Mouse (Mus musculus) adrenal gland, adult (tissue): ENCODE measurements at regions not wholly inside any gene's neighbourhood (a gene's known extent, or its start where the extent isn't known, plus 50 kb on each side); places are given as distances from the start of the nearest gene placed in this dataset.

ENCODE experiments used
- DNase-seq, 2 experiments: peaks; one replicate each; pipeline ENCODE4 v3.0.0; 2022 to 2023; ENCODE audit warnings: low spot score in 1 of 2; ENCODE audit not compliant: inconsistent age in 2 of 2

DNA sequence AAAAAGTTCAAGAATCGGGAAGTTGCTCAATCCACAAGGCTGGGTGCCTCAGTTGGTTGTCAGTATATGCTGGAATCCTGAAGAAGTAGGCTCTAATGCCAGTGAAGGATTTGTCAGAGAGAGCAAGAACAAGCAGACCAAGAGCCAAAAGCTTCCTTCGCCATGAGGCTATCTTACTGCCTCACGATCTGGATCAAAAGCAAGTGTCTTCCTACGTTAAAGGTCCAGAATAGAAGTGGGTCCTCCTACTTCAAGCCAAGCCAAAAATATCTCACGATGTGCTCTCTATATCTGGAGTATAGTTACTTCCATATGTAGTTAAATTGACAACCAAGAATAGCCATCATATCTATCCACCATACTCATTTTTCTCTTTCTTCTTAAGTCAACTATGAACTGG, 102.5 kb upstream of the 4930578C19Rik start:
- DNase-seq: peak in 1 of 2 experiments; percentile 4

- no peak for DNase-seq
Observed at GRCm38 (mm10) chrX:18520246-18520980, 59.2 kb upstream of the 4930578C19Rik start.
